Mouse (Mus musculus) testis, adult 2 months (tissue): ENCODE results near the gene Itpk1.

Experiments used
- CTCF ChIP-seq: fragments of 200-500 bp; IDR thresholded peaks from 2 replicates; pipeline ENCODE4 v1.5.1; 2012; ENCODE audit warnings: low read depth, mild to moderate bottlenecking, inconsistent platforms, low read length, moderate library complexity; ENCODE audit not compliant: control insufficient read depth, insufficient read depth, insufficient replicate concordance
- POLR2A ChIP-seq: fragments of 200-500 bp; IDR thresholded peaks from 2 replicates; pipeline ENCODE4 v1.6.1; 2012; ENCODE audit warnings: low read depth, mild to moderate bottlenecking, inconsistent platforms, low read length, moderate library complexity; ENCODE audit not compliant: control insufficient read depth

DNA sequence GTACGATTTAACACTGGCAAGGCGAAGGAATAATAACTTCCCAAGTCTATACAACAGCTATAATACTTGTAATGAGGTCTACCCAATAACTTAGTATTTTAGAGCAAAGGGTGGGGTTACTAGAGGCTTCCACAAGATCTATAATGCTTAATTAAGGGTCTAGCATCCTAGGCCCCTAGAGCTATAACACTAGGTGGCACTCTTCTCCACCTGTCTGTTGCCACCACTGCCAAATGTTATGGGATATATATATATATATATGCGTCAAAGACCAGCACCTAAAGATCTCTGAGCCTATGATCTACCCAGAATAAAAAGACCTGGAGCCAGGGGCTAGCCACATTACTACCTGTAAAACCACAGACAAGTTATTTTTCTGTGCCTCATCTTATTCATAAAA lies 35.6 kb upstream of the Itpk1 start:
- no peak for TF ChIP-seq POLR2A
- no peak for TF ChIP-seq CTCF
